Mouse (Mus musculus) megakaryocyte, embryonic 14.5 days (primary cell): ENCODE data around the gene Lrrc8c. TPM values are rescaled to one million over a fixed set of nuclear protein-coding genes. Genes with fewer than 3 reads are reported as not detected.

ENCODE experiments used
- H3K27me3 ChIP-seq: replicated peaks from 2 replicates; pipeline ENCODE3; 2012; ENCODE audit warnings: inconsistent platforms
- H3K36me3 ChIP-seq: replicated peaks from 2 replicates; pipeline ENCODE3; 2012; ENCODE audit warnings: low read length, inconsistent platforms, mixed read lengths
- H3K4me1 ChIP-seq: 2 replicates; pipeline ENCODE4 v1.6.1; 2012; ENCODE audit warnings: inconsistent platforms
- H3K4me3 ChIP-seq: replicated peaks from 2 replicates; pipeline ENCODE3; 2012; ENCODE audit warnings: moderate library complexity, mild to moderate bottlenecking, inconsistent platforms
- H3K9me3 ChIP-seq: 2 replicates; pipeline ENCODE4 v1.6.1; 2012; ENCODE audit warnings: inconsistent platforms
- FLI1 ChIP-seq: IDR thresholded peaks from 2 replicates; pipeline ENCODE4 v1.6.1; 2012; ENCODE audit warnings: low read length, inconsistent platforms, mixed read lengths
- GATA1 ChIP-seq: IDR thresholded peaks from 3 replicates; pipeline ENCODE4 v1.6.1; 2012; ENCODE audit warnings: mixed read lengths, low read length, inconsistent platforms, borderline replicate concordance
- polyA plus RNA-seq: library from polyadenylated mRNA; stranded (reverse); fragments of >175 nt; gene quantifications from 2 replicates; pipeline ENCODE4 v1.2.3, GENCODE M21; 2012; ENCODE audit warnings: low replicate concordance; ENCODE audit not compliant: insufficient read depth

Gene Lrrc8c
- 30.7 and 117 TPM in 2 replicates for polyA plus RNA-seq

DNA sequence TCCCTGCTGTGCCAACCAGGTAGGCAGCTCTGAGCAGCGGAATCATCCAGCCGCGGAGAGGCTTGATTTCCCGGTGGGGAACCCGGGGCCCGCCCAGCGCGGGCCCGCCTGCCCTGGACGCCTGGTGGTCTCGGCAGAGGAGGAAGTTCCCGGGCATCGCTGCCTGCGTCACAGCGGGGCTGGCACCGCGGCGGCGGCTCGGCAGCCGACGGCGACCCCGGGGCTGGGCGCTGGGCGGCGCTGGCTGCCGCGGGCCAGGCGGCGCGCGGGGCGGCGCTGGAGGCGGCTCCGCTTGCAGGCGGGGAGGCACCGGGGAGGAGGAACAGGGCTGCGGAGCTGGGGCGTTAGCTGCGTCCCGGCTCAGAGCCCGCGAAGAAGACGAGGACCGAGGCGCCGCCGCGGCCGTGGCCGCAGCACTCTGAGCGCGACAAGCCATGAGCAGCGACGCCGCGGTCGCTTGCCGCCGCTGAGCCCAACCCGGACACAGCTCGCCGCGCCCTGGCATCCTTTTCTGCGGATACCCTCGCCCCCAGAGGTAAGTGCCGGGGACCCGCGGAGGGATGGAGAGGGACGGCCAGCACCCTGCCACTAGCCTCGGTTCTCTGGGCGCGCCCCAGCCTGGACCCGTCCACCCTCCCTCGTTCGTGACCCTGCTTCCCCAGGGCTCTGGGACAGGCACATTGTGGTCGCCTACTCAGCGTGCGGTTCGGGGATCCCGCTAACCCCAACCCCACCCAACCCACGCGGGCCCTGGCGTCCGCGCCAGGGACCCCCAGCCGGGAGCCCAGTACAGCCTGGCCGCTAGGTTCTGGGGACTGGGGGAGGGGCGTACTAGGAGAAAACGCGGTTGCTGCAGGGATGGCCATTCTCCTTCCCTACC lies at the start of gene Lrrc8c:
Lrrc8c (plus strand) TSS at position 293 of the 880 bp plus-strand sequence.
- Histone ChIP-seq H3K36me3 (peaks cover 15% of the 10 kb centered on the region), H3K27me3 (no peaks in the 10 kb centered on the region), H3K4me3 (peak within 1 kb of the TSS; percentile 100), H3K9me3 (no peaks in the 10 kb centered on the region), H3K4me1 (peaks cover 74% of the 10 kb centered on the region)
- TF ChIP-seq FLI1 (no peak), GATA1 (no peak)

DNA sequence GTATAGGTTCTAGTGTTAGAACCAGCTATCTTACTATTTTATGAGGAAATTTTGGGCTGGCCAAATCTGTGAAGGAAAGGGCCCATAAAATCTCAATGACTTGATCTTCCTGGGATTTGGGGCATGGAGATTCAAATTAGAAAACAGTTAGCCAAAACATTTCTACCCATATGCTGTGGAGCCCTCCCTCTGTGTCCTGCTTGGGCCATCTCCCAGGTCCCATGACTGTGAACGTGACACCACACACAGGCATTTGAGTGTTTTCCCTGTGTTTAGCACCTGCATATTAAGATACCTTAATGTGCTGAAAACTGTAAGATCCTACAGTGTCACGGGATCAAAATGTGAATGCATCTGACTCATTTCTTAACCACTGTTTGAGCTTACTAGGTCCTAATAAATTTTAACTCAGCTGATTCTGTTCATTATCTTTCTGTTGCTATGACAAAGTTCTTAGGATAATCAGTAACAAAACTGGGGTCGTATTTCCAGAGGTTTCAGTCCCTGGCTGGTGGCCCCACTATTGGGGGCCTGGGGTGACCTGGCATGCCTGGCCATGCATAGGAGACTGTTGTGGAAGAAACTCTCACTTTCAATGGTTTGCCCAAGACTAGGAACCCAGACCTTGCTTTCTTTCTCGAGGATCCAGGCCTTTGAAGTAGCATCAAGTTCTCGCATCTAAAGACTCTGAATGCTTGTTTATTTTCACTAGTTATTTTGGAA lies 46.0 kb upstream of the Lrrc8c start:
- Histone ChIP-seq H3K36me3 (peaks cover 89% of the 10 kb centered on the region), H3K9me3 (no peaks in the 10 kb centered on the region), H3K4me1 (peaks cover 32% of the 10 kb centered on the region), H3K27me3 (no peaks in the 10 kb centered on the region), H3K4me3 (no peak overlapping the region)
- TF ChIP-seq GATA1 (no peak), FLI1 (no peak)

- Histone ChIP-seq H3K4me3 (no peak overlapping the region), H3K27me3 (no peaks in the 10 kb centered on the region), H3K36me3 (peaks cover 99% of the 10 kb centered on the region), H3K4me1 (peaks cover 34% of the 10 kb centered on the region), H3K9me3 (peaks cover 8% of the 10 kb centered on the region)
- TF ChIP-seq FLI1, result no peak
- TF ChIP-seq GATA1, result no peak
Measured at GRCm38 (mm10) chr5:105477527-105477926, 41.7 kb upstream of the Lrrc8c start.

- Histone ChIP-seq H3K27me3 (no peaks in the 10 kb centered on the region), H3K9me3 (peaks cover 8% of the 10 kb centered on the region), H3K4me1 (peaks cover 37% of the 10 kb centered on the region), H3K4me3 (no peak overlapping the region), H3K36me3 (peaks cover 99% of the 10 kb centered on the region)
- no peak for TF ChIP-seq GATA1
- TF ChIP-seq FLI1, result no peak
Measured at GRCm38 (mm10) chr5:105479673-105480072, 39.5 kb upstream of the Lrrc8c start.

- no peak for TF ChIP-seq FLI1
- no peak for TF ChIP-seq GATA1
- Histone ChIP-seq H3K9me3 (peaks cover 8% of the 10 kb centered on the region), H3K36me3 (peaks cover 100% of the 10 kb centered on the region), H3K4me3 (no peak overlapping the region), H3K27me3 (no peaks in the 10 kb centered on the region), H3K4me1 (peaks cover 37% of the 10 kb centered on the region)
Measured at GRCm38 (mm10) chr5:105480561-105480960, 38.6 kb upstream of the Lrrc8c start.

- Histone ChIP-seq H3K9me3 (peaks cover 8% of the 10 kb centered on the region), H3K4me1 (peaks cover 41% of the 10 kb centered on the region), H3K36me3 (peaks cover 100% of the 10 kb centered on the region), H3K4me3 (no peak overlapping the region), H3K27me3 (no peaks in the 10 kb centered on the region)
- no peak for TF ChIP-seq GATA1
Measured at GRCm38 (mm10) chr5:105483632-105484031, 35.6 kb upstream of the Lrrc8c start.

GRCm38 (mm10) chr5:105484247-105484646 lies 34.9 kb upstream of the Lrrc8c start:
- Histone ChIP-seq H3K27me3 (no peaks in the 10 kb centered on the region), H3K9me3 (peaks cover 8% of the 10 kb centered on the region), H3K4me1 (peaks cover 41% of the 10 kb centered on the region), H3K36me3 (peaks cover 100% of the 10 kb centered on the region), H3K4me3 (no peak overlapping the region)
- TF ChIP-seq FLI1 (no peak), GATA1 (no peak)

GRCm38 (mm10) chr5:105484891-105485290 lies 34.3 kb upstream of the Lrrc8c start:
- Histone ChIP-seq H3K4me1 (peaks cover 34% of the 10 kb centered on the region), H3K36me3 (peaks cover 100% of the 10 kb centered on the region), H3K4me3 (peak overlapping the region; percentile 2), H3K9me3 (peaks cover 8% of the 10 kb centered on the region), H3K27me3 (no peaks in the 10 kb centered on the region)
- TF ChIP-seq GATA1, result no peak
- no peak for TF ChIP-seq FLI1

- TF ChIP-seq GATA1 (no peak), FLI1 (no peak)
- H3K27me3 ChIP-seq, result no peaks in the 10 kb centered on the region
- no peaks in the 10 kb centered on the region for H3K9me3 ChIP-seq
- H3K4me1 ChIP-seq, result peaks cover 53% of the 10 kb centered on the region
- H3K36me3 ChIP-seq, result peaks cover 73% of the 10 kb centered on the region
- H3K4me3 ChIP-seq, result no peak overlapping the region
Measured at GRCm38 (mm10) chr5:105490211-105490610, 29.0 kb upstream of the Lrrc8c start.

GRCm38 (mm10) chr5:105491389-105491788 lies 27.8 kb upstream of the Lrrc8c start:
- TF ChIP-seq FLI1 (no peak), GATA1 (no peak)
- Histone ChIP-seq H3K4me3 (no peak overlapping the region), H3K27me3 (no peaks in the 10 kb centered on the region), H3K36me3 (peaks cover 61% of the 10 kb centered on the region), H3K9me3 (no peaks in the 10 kb centered on the region), H3K4me1 (peaks cover 57% of the 10 kb centered on the region)
